Mouse (Mus musculus) spleen, adult 2 months (tissue): Measurements from ENCODE around the gene Gabrr2. TPM values are rescaled to one million over a fixed set of nuclear protein-coding genes. Genes with fewer than 3 reads are reported as not detected.
A peak's percentile ranks its signal among the peaks of the same experiment; 100 is the strongest.

Experiments used
- DNase-seq, 2 experiments: peaks; one replicate each; pipeline versions ENCODE4 v3.0.0 to v3.0.0-alpha.2; 2012 to 2021; ENCODE audit warnings: low spot score in 2 of 2, low read depth in 1 of 2
- H3K27ac ChIP-seq: fragments of 200-500 bp; 2 replicates; pipeline ENCODE4 v1.5.1; 2012; ENCODE audit warnings: low read length, inconsistent platforms; ENCODE audit not compliant: insufficient read depth
- H3K27me3 ChIP-seq: fragments of 200-500 bp; 2 replicates; pipeline ENCODE4 v1.6.1; 2012; ENCODE audit warnings: mild to moderate bottlenecking, moderate library complexity, low read length, inconsistent platforms; ENCODE audit not compliant: control insufficient read depth, insufficient read depth
- H3K36me3 ChIP-seq: fragments of 200-500 bp; 2 replicates; pipeline ENCODE4 v1.6.1; 2012; ENCODE audit warnings: mild to moderate bottlenecking, low read length, inconsistent platforms; ENCODE audit not compliant: control insufficient read depth, insufficient read depth
- H3K4me1 ChIP-seq: fragments of 200-500 bp; 2 replicates; pipeline ENCODE4 v1.6.1; 2011; ENCODE audit warnings: inconsistent platforms; ENCODE audit not compliant: control insufficient read depth, insufficient read depth, insufficient read length
- H3K4me3 ChIP-seq: fragments of 200-500 bp; 2 replicates; pipeline ENCODE4 v1.5.1; 2011; ENCODE audit warnings: mild to moderate bottlenecking, inconsistent platforms; ENCODE audit not compliant: insufficient read depth, insufficient read length; ENCODE audit errors: extremely low read depth
- CTCF ChIP-seq: fragments of 200-500 bp; IDR thresholded peaks from 2 replicates; pipeline ENCODE4 v1.5.1; 2011; ENCODE audit warnings: mild to moderate bottlenecking, inconsistent platforms; ENCODE audit not compliant: insufficient read depth, insufficient read length, insufficient replicate concordance; ENCODE audit errors: extremely low read depth
- POLR2A ChIP-seq: fragments of 200-500 bp; IDR thresholded peaks from 2 replicates; pipeline ENCODE4 v1.6.1; 2011; ENCODE audit warnings: low read depth, low read length, inconsistent platforms
- WGBS: fragments of 180-500 bp; shearing (Covaris S2); methylation state at CpG from one replicate; pipeline ENCODE4 v1.1.7; 2018; 5-methylcytosine and 5-hydroxymethylcytosine counted together
- polyA plus RNA-seq: library from polyadenylated mRNA; depleted of rRNA; stranded (reverse); fragments of >200 nt; gene quantifications from 2 replicates; pipeline ENCODE4 v1.2.3, GENCODE M21; 2012

Gene Gabrr2
- polyA plus RNA-seq, 1 experiment = 3.2 TPM

GRCm38 (mm10) chr4:33032045-33032444 lies 30.8 kb upstream of the Gabrr2 start:
- no peak for DNase-seq

DNA sequence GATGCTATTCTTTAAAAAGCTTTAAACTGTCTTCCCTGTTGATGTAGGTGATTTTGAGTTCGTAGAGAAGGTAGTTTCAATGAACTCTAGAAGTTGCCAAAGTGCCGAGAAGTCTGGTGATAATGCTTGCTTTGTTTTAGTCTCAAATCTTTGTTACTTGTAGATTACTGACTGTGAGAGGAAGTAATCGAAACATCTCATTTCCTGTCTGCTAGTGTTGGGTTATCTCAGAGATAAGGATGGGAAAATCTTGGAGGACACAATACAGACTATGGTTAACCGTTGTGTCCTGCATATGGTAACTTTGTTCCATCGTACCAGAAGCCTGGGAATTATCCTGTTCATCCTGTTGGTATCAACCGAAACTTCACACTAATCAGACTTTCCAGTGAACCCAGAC lies 29.3 kb upstream of the Gabrr2 start:
- no peak overlapping the region for H3K27ac ChIP-seq
- TF ChIP-seq CTCF = no peak
- no peak for TF ChIP-seq POLR2A
- 45% methylated on average over 6 of the region's 6 CpGs for WGBS
- DNase-seq = no peak
- H3K36me3 ChIP-seq = no peaks in the 10 kb centered on the region; the same call in 1 of the 2 replicates
- H3K4me3 ChIP-seq = no peak overlapping the region
- no peaks in the 10 kb centered on the region; the same call in 1 of the 2 replicates for H3K27me3 ChIP-seq
- peaks cover 8% of the 10 kb centered on the region for H3K4me1 ChIP-seq

More at GRCm38 (mm10) chr4:33032045-33032444, 30.8 kb upstream of the Gabrr2 start:
- no peak overlapping the region for H3K27ac ChIP-seq
- 22% methylated on average over 4 of the region's 4 CpGs for WGBS
- peaks cover 8% of the 10 kb centered on the region for H3K4me1 ChIP-seq
- H3K4me3 ChIP-seq = peak overlapping the region; percentile 75
- peaks cover 4% of the 10 kb centered on the region for H3K36me3 ChIP-seq
- TF ChIP-seq POLR2A = no peak
- no peak for TF ChIP-seq CTCF
- H3K27me3 ChIP-seq = no peaks in the 10 kb centered on the region; the same call in 1 of the 2 replicates

- Histone ChIP-seq H3K27me3 (no peaks in the 10 kb centered on the region), H3K4me3 (no peak overlapping the region), H3K36me3 (peaks cover 27% of the 10 kb centered on the region), H3K4me1 (no peaks in the 10 kb centered on the region; the same call in 1 of the 2 replicates), H3K27ac (no peak overlapping the region)
- WGBS = 71% methylated on average over 4 of the region's 4 CpGs
- DNase-seq = no peak
- TF ChIP-seq POLR2A (no peak), CTCF (no peak)
These were observed 23.0 kb upstream of the Gabrr2 start for GRCm38 (mm10) chr4:33039826-33040225.

- no peaks in the 10 kb centered on the region for H3K4me1 ChIP-seq
- TF ChIP-seq CTCF (no peak), POLR2A (no peak)
- no peaks in the 10 kb centered on the region for H3K27me3 ChIP-seq
- DNase-seq = no peak
- no peak overlapping the region for H3K27ac ChIP-seq
- H3K36me3 ChIP-seq = peaks cover 30% of the 10 kb centered on the region
- H3K4me3 ChIP-seq = no peak overlapping the region
- WGBS = 94% methylated on average over 11 of the region's 11 CpGs
These were observed 13.2 kb upstream of the Gabrr2 start for GRCm38 (mm10) chr4:33049601-33050000.

- no peak for DNase-seq
- TF ChIP-seq CTCF (no peak), POLR2A (no peak)
- Histone ChIP-seq H3K27ac (no peak overlapping the region), H3K4me3 (no peak overlapping the region), H3K36me3 (peaks cover 16% of the 10 kb centered on the region), H3K4me1 (no peaks in the 10 kb centered on the region), H3K27me3 (no peaks in the 10 kb centered on the region)
- WGBS = 82% methylated on average over 3 of the region's 3 CpGs
These were observed 10.7 kb upstream of the Gabrr2 start for GRCm38 (mm10) chr4:33052055-33052454.

DNA sequence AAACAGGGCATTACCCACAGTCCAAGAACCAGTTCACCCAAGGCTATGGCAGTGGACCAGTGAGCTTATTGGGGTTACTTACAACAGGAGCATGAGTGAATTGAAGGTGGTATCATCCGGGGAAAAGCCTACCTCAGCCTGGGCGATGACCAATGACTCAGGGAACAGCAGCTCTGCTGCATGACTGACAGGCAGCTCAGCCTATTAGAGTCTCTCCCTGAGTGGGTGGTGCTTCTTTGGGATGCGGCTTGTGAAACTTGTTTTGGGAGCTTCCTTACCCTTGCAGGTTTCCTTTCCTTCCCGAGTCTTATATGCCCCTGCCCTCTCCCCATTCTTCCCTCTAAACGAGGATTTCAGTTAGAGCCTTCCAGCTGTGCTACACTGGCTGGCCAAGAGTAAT lies 10.1 kb upstream of the Gabrr2 start:
- no peaks in the 10 kb centered on the region for H3K4me1 ChIP-seq
- no peaks in the 10 kb centered on the region for H3K27me3 ChIP-seq
- TF ChIP-seq POLR2A (no peak), CTCF (no peak)
- no peak for DNase-seq
- 93% methylated on average over 5 of the region's 5 CpGs for WGBS
- peaks cover 16% of the 10 kb centered on the region for H3K36me3 ChIP-seq
- no peak overlapping the region for H3K27ac ChIP-seq
- no peak overlapping the region for H3K4me3 ChIP-seq

DNA sequence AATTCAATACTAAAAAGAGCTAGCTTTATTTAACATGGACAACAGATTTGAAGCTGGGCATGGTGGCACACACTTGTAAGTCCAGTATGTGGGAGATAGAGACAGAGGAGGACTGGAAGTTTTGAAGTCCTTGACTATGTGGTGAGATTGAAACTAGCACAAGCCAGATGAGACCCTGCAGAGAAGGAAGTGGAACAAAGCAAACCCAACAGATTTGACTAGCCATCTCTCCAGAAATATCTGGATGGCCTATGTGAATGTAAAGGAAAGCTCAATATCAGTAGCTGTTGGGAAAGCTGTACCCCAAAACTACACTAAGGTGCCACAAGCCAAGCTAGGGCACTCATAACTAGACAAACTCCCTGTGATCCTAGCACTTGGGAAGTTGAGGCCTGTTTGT lies 8.4 kb upstream of the Gabrr2 start:
- Histone ChIP-seq H3K27ac (no peak overlapping the region), H3K4me1 (no peaks in the 10 kb centered on the region), H3K4me3 (no peak overlapping the region), H3K36me3 (peaks cover 7% of the 10 kb centered on the region), H3K27me3 (no peaks in the 10 kb centered on the region)
- no peak for DNase-seq
- TF ChIP-seq POLR2A = no peak
- TF ChIP-seq CTCF = no peak
